Mouse (Mus musculus): ENCODE data around the gene Sult5a1. TPM values are rescaled to one million over a fixed set of nuclear protein-coding genes. Genes with fewer than 3 reads are reported as not detected.
"Not testable (repeated sequence)": the region's sequence is repeated elsewhere in the genome, so short reads cannot be mapped to it uniquely, and the experiment has no call there.

The Sult5a1 gene
- polyA plus RNA-seq, 1 experiment: 1.4 TPM

DNA sequence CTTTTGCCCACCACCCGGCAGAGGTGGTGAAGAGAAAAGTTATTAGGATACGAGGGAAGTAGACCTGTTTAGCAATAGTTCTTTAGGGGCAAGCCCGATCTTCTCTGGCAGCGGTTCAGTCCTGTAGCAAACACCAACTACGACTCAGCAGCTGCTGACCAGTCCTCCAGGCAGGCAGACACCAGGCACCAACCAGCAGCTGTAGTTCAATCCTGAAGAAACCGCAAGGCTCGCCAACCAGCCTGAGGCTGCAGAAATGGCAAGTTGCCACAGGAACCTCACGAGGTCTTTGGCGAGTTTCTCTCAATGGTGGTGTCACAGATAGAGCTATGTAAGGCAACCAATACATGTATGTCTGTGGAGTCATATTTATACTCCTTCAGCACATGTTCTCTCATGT is 45.2 kb downstream of the Sult5a1 start:
- no peak for TF ChIP-seq CTCF (IDR thresholded peaks at IDR 0.05; ENCODE audit: control insufficient read depth, insufficient read depth, low read length)
- no peak for TF ChIP-seq POLR2A (IDR thresholded peaks at IDR 0.05; ENCODE audit: borderline replicate concordance, control insufficient read depth, low read depth, low read length)
- Histone ChIP-seq H3K4me3 (replicated peaks; ENCODE audit: control insufficient read depth, low read depth, low read length) (no peak overlapping the region), H3K4me1 (ENCODE audit: control insufficient read depth, insufficient read depth, low read length) (no peaks in the 10 kb centered on the region), H3K27ac (ENCODE audit: control insufficient read depth, insufficient read depth, low read depth, low read length, poor library complexity) (no peak overlapping the region)
- WGBS: 23% methylated on average over 9 of the region's 9 CpGs

DNA sequence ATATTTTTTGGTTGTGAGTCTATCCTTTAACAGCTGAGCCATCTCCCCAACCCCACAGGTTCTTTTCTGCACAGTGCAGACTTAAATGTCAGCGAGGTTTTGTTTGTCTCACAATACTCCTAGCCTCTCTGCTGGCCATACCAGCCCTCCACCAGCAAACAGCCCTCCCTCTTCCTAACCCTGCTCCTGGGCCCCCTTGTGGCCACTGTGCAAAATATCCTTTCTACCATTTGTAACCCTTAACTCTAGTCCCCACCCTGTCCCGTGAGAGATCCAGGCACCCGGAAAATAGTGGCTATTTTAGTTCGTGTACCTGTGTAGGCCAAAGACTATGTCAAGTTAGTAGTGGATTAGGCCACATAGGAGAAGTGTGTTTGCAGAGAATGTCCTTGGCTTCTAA is 47.5 kb downstream of the Sult5a1 start:
- Histone ChIP-seq H3K4me1 (ENCODE audit: control insufficient read depth, insufficient read depth, low read length) (no peaks in the 10 kb centered on the region), H3K4me3 (replicated peaks; ENCODE audit: control insufficient read depth, low read depth, low read length) (no peak overlapping the region), H3K27ac (ENCODE audit: control insufficient read depth, insufficient read depth, low read depth, low read length, poor library complexity) (no peak overlapping the region)
- TF ChIP-seq CTCF (IDR thresholded peaks at IDR 0.05; ENCODE audit: control insufficient read depth, insufficient read depth, low read length) (peak; percentile 73), POLR2A (IDR thresholded peaks at IDR 0.05; ENCODE audit: borderline replicate concordance, control insufficient read depth, low read depth, low read length) (no peak)
- WGBS: under 1% methylated on average over 4 of the region's 4 CpGs

DNA sequence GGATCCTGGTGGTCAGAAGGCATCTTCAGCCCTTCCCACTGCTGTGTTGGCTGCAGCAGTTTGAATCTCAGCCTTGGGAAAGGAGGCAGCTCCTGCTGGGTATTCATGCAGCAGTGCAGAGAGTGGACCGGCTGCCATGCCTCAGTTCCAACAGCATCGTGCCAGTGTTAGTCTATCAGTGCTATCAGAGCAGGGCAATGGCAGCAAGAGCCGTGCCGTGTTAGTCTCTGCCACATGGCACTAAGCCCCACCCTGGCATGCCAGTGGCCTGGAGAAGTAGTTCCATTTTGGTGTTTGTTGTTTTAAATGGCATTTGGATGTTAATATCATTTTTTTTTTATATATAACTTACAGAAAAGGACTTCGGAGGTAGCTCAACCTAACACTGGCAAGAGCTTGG is 49.2 kb downstream of the Sult5a1 start:
- no peak for TF ChIP-seq POLR2A (IDR thresholded peaks at IDR 0.05; ENCODE audit: borderline replicate concordance, control insufficient read depth, low read depth, low read length)
- no peak for TF ChIP-seq CTCF (IDR thresholded peaks at IDR 0.05; ENCODE audit: control insufficient read depth, insufficient read depth, low read length)
- Histone ChIP-seq H3K4me1 (ENCODE audit: control insufficient read depth, insufficient read depth, low read length) (no peaks in the 10 kb centered on the region), H3K4me3 (replicated peaks; ENCODE audit: control insufficient read depth, low read depth, low read length) (no peak overlapping the region), H3K27ac (ENCODE audit: control insufficient read depth, insufficient read depth, low read depth, low read length, poor library complexity) (no peak overlapping the region)
- WGBS: 73% methylated on average over 5 of the region's 5 CpGs

DNA sequence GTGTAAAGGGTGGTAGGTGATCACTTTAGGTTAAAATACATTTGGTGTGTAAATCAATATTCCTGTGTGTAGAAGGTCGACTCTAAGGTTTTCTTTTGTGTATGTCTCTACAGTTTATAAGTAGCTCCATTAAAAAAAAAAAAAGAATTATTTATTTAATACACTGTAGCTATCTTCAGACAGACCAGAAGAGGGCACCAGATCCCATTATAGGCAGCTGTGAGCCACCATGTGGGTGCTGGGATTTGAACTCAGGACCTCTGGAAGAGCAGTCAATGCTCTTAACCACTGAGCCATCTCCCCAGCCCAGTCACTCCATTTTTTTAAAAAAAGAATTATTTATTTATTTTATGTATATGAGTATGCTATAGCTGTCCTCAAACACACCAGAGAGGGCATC is 50.1 kb downstream of the Sult5a1 start:
- no peak for TF ChIP-seq CTCF (IDR thresholded peaks at IDR 0.05; ENCODE audit: control insufficient read depth, insufficient read depth, low read length)
- TF ChIP-seq POLR2A (IDR thresholded peaks at IDR 0.05; ENCODE audit: borderline replicate concordance, control insufficient read depth, low read depth, low read length): no peak
- Histone ChIP-seq H3K27ac (ENCODE audit: control insufficient read depth, insufficient read depth, low read depth, low read length, poor library complexity) (no peak overlapping the region), H3K4me1 (ENCODE audit: control insufficient read depth, insufficient read depth, low read length) (no peaks in the 10 kb centered on the region), H3K4me3 (replicated peaks; ENCODE audit: control insufficient read depth, low read depth, low read length) (no peak overlapping the region)
- WGBS: 48% methylated on average over 1 of the region's 1 CpGs

DNA sequence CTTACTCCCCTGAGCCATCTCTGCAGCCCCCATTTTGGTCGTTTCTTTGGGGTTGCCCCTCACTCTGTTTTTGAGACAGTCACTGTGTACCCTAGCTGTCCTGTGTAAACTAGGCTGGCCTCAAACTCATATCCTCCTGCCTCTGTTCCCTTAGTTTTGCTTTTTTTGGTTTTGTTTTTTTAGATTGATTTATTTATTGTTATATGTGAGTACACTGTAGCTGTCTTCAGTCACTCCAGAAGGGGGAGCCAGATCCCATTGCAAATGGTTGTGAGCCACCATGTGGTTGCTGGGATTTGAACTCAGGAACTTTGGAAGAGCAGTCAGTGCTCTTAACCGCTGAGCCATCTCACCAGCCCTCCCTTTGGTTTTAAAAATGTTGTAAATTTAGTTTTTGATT is 51.6 kb downstream of the Sult5a1 start:
- WGBS: 58% methylated on average over 2 of the region's 2 CpGs
- TF ChIP-seq POLR2A (IDR thresholded peaks at IDR 0.05; ENCODE audit: borderline replicate concordance, control insufficient read depth, low read depth, low read length) (no peak), CTCF (IDR thresholded peaks at IDR 0.05; ENCODE audit: control insufficient read depth, insufficient read depth, low read length) (0 out of 2 replicates have a peak, but pooled peaks have one; percentile 2)
- no peak overlapping the region for H3K27ac ChIP-seq (ENCODE audit: control insufficient read depth, insufficient read depth, low read depth, low read length, poor library complexity)
- no peak overlapping the region for H3K4me3 ChIP-seq (replicated peaks; ENCODE audit: control insufficient read depth, low read depth, low read length)
- no peaks in the 10 kb centered on the region for H3K4me1 ChIP-seq (ENCODE audit: control insufficient read depth, insufficient read depth, low read length)

DNA sequence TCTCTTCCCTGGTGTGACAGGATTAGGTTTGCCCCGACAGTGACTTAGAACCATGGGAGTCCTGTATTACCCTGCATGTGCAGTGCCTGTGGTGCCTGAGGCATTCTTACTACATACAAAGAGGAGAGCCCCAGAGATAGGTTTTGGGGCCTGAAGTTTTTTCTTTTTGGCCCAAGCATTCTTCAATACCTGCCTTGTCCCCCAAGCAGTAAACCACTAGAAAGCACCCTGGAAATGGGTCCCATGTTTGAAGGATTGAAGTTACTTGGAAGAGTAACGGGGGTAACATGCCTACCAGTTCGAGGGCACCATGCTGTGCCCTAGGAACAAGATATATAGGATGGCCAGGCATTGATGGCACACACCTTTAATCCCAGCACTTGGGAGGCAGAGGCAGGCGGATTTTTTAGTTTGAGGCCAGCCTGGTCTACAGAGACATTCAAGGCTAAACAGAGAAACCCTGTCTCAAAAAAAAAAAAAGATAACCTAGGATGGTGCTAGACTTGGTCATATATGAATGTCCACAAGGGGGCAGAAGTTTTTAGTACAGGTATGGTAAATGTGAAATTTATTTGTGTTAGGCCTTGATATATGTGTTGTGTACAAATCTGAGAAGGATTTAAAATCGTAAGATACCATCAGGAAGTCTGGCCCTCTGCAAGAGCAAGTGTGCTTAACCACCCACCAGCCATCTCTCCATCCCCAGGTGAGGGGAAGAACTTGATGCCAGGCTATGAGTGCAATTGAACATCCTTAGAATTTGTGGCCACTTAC is 52.4 kb downstream of the Sult5a1 start:
- H3K27ac ChIP-seq (ENCODE audit: control insufficient read depth, insufficient read depth, low read depth, low read length, poor library complexity): no peak overlapping the region
- H3K4me3 ChIP-seq (replicated peaks; ENCODE audit: control insufficient read depth, low read depth, low read length): no peak overlapping the region
- WGBS: 63% methylated on average over 5 of the region's 5 CpGs
- H3K4me1 ChIP-seq (ENCODE audit: control insufficient read depth, insufficient read depth, low read length): no peaks in the 10 kb centered on the region
- no peak for TF ChIP-seq CTCF (IDR thresholded peaks at IDR 0.05; ENCODE audit: control insufficient read depth, insufficient read depth, low read length)
- no peak for TF ChIP-seq POLR2A (IDR thresholded peaks at IDR 0.05; ENCODE audit: borderline replicate concordance, control insufficient read depth, low read depth, low read length)

DNA sequence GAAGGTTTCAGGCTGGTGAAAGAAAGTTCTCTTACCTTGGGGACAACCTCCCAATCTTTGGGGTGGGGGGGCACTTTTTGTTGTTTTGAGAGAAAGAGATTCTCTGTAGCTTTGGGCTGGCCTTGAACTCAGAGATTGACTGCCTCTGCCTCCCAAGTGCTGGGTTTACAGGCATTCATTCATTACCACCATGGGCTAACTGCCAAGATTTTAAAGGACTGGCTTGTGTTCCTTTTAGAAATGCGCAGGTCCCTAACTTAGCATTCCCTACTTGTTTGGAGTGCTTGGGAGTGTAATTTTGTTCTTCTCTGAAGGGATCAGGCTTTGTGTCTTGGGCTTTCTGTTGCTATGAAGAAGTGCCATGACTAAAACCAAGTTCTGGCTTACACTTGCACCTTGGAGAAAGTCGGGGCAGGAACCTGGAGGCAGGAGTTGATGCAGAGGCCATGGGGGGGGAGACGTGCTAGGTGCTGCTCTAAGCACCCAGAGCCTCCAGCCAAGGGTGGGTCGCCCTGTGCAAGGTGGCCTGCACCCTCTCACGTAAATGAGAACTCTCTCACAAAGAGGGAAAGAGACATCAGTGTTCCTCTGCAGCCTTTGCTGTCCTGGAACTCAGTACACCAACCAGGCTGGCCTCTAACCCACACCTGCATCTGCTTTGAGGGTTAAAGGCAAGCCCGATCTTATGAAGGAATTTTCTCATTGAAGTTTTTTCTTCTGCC is 53.9 kb downstream of the Sult5a1 start:
- no peaks in the 10 kb centered on the region; the same call in 1 of the 2 replicates for H3K4me1 ChIP-seq (ENCODE audit: control insufficient read depth, insufficient read depth, low read length)
- no peak overlapping the region for H3K4me3 ChIP-seq (replicated peaks; ENCODE audit: control insufficient read depth, low read depth, low read length)
- 70% methylated on average over 6 of the region's 6 CpGs for WGBS
- H3K27ac ChIP-seq (ENCODE audit: control insufficient read depth, insufficient read depth, low read depth, low read length, poor library complexity): no peak overlapping the region
- TF ChIP-seq POLR2A (IDR thresholded peaks at IDR 0.05; ENCODE audit: borderline replicate concordance, control insufficient read depth, low read depth, low read length): no peak
- TF ChIP-seq CTCF (IDR thresholded peaks at IDR 0.05; ENCODE audit: control insufficient read depth, insufficient read depth, low read length): no peak

DNA sequence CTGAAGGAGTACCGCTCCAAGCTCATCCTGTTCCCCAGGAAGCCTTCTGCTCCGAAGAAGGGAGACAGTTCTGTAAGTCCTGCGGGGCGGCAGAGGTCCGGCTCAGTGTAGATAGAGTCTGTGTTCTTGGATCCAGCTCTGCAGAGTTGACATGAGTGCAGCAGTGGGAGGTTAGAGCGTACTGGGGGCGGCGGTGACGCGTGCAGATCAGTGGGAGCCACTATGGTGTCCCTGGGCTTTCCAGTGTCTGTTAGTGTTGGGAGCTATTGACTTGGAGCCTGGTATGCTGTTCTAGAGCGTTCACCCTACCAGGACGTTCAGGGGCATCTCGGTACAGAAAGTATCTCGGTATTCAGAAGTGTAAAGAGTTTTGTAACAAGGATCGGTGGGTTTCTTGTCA is 54.8 kb downstream of the Sult5a1 start:
- no peaks in the 10 kb centered on the region; the same call in 1 of the 2 replicates for H3K4me1 ChIP-seq (ENCODE audit: control insufficient read depth, insufficient read depth, low read length)
- 9% methylated on average over 15 of the region's 15 CpGs for WGBS
- peak overlapping the region; percentile 87 for H3K4me3 ChIP-seq (replicated peaks; ENCODE audit: control insufficient read depth, low read depth, low read length)
- H3K27ac ChIP-seq (ENCODE audit: control insufficient read depth, insufficient read depth, low read depth, low read length, poor library complexity): peak overlapping the region; percentile 78
- TF ChIP-seq CTCF (IDR thresholded peaks at IDR 0.05; ENCODE audit: control insufficient read depth, insufficient read depth, low read length): no peak
- TF ChIP-seq POLR2A (IDR thresholded peaks at IDR 0.05; ENCODE audit: borderline replicate concordance, control insufficient read depth, low read depth, low read length): peak; percentile 8; the same call in 1 of the 2 replicates

DNA sequence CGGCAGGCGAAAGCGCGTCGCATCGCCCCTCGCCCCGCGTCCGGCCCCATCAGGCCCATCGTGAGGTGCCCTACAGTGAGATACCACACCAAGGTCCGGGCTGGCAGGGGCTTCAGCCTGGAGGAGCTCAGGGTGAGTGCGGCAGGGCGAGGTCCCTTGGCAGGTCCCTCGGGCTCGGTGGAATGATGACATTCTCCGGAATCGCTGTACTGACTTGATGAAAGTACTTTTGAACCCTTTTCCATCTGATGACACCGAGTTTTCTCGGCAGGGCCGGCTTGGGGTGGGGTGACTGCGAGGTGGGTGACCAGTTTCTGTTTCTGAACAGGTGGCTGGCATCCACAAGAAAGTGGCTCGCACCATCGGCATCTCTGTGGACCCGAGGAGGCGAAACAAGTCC is 55.3 kb downstream of the Sult5a1 start:
- H3K4me3 ChIP-seq (replicated peaks; ENCODE audit: control insufficient read depth, low read depth, low read length): peak overlapping the region; percentile 87
- H3K27ac ChIP-seq (ENCODE audit: control insufficient read depth, insufficient read depth, low read depth, low read length, poor library complexity): peak overlapping the region; percentile 78
- not testable (repeated sequence) for H3K4me1 ChIP-seq (ENCODE audit: control insufficient read depth, insufficient read depth, low read length)
- WGBS: under 1% methylated on average over 26 of the region's 26 CpGs

All from bone marrow, adult 2 months (tissue).